Mouse (Mus musculus): ENCODE results near the gene Smim1.

The Smim1 gene

GRCm38 (mm10) chr4:154025641-154026440 lies at the start of gene Smim1:
Smim1 (minus strand) TSS chr4:154026230.
- DNase-seq (ENCODE audit: low read depth): peak; percentile 74

- DNase-seq (ENCODE audit: low read depth): no peak
Observed at GRCm38 (mm10) chr4:154071941-154072340, 45.9 kb upstream of the Smim1 start.

- no peak for DNase-seq (ENCODE audit: low read depth)
Observed at GRCm38 (mm10) chr4:154071521-154071920, 45.5 kb upstream of the Smim1 start.

- peak; percentile 42 for DNase-seq (ENCODE audit: low read depth)
Observed at GRCm38 (mm10) chr4:154070896-154071295, 44.9 kb upstream of the Smim1 start.

- DNase-seq (ENCODE audit: low read depth): no peak
Observed at GRCm38 (mm10) chr4:154064827-154065773, 39.1 kb upstream of the Smim1 start.

GRCm38 (mm10) chr4:154057696-154058095 lies 31.7 kb upstream of the Smim1 start:
- no peak for DNase-seq (ENCODE audit: low read depth)

GRCm38 (mm10) chr4:154056661-154057060 lies 30.6 kb upstream of the Smim1 start:
- no peak for DNase-seq (ENCODE audit: low read depth)

- no peak for DNase-seq (ENCODE audit: low read depth)
Observed at GRCm38 (mm10) chr4:154056046-154056445, 30.0 kb upstream of the Smim1 start.

- DNase-seq (ENCODE audit: low read depth): no peak
Observed at GRCm38 (mm10) chr4:154055482-154055881, 29.5 kb upstream of the Smim1 start.

- DNase-seq (ENCODE audit: low read depth): no peak
Observed at GRCm38 (mm10) chr4:154053065-154053464, 27.0 kb upstream of the Smim1 start.

- no peak for DNase-seq (ENCODE audit: low read depth)
Observed at GRCm38 (mm10) chr4:154051401-154051800, 25.4 kb upstream of the Smim1 start.

GRCm38 (mm10) chr4:154045837-154046236 lies 19.8 kb upstream of the Smim1 start:
- no peak for DNase-seq (ENCODE audit: low read depth)

GRCm38 (mm10) chr4:154042577-154042976 lies 16.5 kb upstream of the Smim1 start, which contains the start of gene Ccdc27:
Ccdc27 (minus strand) TSS chr4:154042677.
- DNase-seq (ENCODE audit: low read depth): no peak

- no peak for DNase-seq (ENCODE audit: low read depth)
Observed at GRCm38 (mm10) chr4:154037123-154037522, 11.1 kb upstream of the Smim1 start.

GRCm38 (mm10) chr4:154028646-154029045 lies 2.6 kb upstream of the Smim1 start:
- peak; percentile 46 for DNase-seq (ENCODE audit: low read depth)

GRCm38 (mm10) chr4:154028066-154028465 lies 2.0 kb upstream of the Smim1 start:
- no peak for DNase-seq (ENCODE audit: low read depth)

GRCm38 (mm10) chr4:154026441-154026761 lies 371 bp upstream of the Smim1 start:
- no peak for DNase-seq (ENCODE audit: low read depth)

GRCm38 (mm10) chr4:154024729-154025521 lies 1.1 kb downstream of the Smim1 start:
- peak; percentile 48 for DNase-seq (ENCODE audit: low read depth)

GRCm38 (mm10) chr4:154023754-154024601 lies 2.1 kb downstream of the Smim1 start:
- peak; percentile 81 for DNase-seq (ENCODE audit: low read depth)

- no peak for DNase-seq (ENCODE audit: low read depth)
Observed at GRCm38 (mm10) chr4:154022844-154023243, 3.2 kb downstream of the Smim1 start.

GRCm38 (mm10) chr4:154022407-154022806 lies 3.6 kb downstream of the Smim1 start:
- DNase-seq (ENCODE audit: low read depth): no peak

Measured in c-Kit-positive CD71-positive TER-119-negative erythroid progenitor cells, embryonic 14.5 days (primary cell).